Mouse (Mus musculus) 416B (cell line): Measurements from ENCODE around the gene Xrcc3.

Experiments used
- DNase-seq: peaks from one replicate; pipeline ENCODE4 v3.0.0; 2011; ENCODE audit warnings: low read depth

Xrcc3 gene

GRCm38 (mm10) chr12:111774156-111774555, 39.5 kb downstream of the Xrcc3 start:
- DNase-seq: no peak

DNA sequence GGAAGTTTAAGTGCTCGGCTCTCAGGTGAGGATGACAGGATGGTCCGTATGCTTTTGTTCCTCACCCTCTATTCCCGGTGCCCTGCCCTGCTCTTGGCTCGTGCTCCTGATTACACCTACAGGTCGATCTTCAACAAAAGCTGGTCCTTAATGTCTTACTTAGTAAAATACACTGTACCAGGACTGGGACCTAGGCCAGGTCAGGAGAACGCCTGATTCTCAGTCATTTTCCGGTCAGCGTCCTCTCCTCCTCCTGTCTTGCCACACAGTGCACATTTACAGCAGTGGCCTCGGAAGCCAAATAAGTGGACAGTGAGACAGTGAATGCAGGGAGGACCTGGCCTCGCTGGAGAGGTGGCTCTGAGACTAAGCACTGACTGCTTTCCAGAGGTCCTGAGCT, 43.0 kb downstream of the Xrcc3 start:
- DNase-seq: no peak

DNA sequence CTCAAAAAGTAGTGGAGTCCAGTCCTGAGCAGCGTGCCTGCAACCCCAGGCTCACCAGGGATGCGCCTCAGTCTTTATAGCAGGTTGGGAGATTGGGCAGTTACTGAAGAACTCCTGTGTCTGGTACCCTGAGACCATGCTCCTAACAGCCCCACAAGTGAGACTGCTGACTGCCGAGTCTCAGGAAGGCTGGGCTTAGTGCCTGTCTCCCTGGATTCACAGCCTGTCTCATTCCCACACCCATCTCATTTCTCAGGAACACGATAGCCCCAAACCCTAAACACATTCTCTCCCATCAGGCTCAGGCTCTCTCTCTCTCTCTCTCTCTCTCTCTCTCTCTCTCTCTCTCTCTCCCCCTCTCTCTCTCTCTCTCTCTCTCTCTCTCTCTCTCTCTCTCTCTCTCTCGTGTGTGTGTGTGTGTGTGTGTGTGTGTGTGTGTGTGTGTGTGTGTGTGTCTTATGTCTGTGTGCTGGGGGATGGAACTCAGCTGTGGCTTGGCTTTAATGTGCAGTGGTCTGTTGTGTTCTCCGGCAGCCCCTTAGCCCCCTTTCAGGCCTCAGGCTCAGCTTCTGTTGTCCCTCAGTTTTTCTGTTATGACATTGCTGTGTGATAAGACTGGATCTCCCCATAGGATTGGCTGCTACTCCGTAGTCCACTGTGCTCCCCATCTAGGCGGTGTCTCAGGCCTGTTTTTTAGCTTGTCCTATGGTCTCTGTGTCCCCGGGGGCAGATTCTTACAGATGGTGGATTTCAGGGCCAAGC, 43.7 kb downstream of the Xrcc3 start:
- no peak for DNase-seq

DNA sequence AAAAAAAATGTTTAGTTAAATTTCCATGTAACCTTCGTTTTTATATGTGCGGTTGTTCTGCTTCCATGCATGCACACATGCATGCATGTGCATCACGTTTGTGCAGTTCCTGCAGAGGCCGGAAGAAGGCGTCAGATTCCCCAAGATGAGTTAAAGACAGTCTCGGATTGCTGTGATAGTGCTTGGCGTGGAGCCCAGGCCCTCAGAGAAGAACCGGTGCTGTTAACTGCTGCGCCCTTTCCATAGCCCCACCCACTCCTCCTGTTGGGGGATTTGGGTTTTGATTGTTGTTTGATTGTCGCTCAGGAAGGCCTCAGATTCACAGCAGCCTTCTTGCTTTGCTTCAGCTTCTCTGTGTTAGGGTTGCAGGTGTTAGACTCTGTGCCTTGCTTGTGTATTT, 44.4 kb downstream of the Xrcc3 start:
- DNase-seq: peak; percentile 88

- DNase-seq: no peak
These were observed 45.2 kb downstream of the Xrcc3 start for GRCm38 (mm10) chr12:111768322-111768928.

DNA sequence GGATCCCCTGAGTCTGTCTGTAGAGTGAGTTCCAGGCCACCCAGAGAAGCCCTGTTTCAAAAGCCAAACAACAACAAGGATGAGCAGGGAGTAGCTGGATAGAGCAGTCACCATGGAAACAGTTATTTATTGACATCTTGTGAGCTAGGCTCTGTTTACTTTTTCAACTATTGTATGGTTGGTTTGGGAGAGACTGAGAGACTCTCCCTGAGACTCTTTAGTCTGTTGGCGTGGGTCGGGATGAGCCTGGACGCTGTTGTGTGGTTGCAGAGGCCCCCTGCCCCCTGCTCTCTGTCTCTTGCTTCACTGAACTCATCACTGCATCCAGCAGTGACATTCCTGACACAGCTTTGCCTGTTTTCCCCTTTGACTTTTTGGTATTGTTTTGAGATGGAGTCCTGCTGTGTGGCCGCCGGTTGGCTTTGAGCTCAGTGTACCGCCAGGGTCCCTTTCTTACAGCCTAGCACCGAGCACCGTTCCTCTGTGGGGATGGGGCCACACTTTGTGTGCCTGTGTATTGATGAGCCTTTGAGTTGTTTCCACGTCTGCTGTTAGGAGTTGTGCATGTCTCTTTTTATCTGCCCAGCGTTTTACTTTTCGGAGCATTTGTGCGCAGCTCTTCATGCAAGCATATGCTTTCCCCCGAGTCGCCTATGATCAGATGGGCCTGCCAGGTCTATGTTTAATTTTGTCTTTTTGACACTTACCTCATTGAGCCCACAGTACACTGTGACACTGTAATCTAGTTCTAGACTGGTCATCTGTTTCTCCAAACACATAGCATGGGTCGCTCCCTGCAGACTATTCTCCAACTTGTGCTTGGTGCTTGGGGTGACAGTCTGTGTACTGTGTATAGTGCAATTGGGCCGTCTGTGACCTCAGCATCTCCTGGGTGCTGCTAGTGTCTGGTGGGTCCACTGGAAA, 47.1 kb downstream of the Xrcc3 start:
- no peak for DNase-seq

DNA sequence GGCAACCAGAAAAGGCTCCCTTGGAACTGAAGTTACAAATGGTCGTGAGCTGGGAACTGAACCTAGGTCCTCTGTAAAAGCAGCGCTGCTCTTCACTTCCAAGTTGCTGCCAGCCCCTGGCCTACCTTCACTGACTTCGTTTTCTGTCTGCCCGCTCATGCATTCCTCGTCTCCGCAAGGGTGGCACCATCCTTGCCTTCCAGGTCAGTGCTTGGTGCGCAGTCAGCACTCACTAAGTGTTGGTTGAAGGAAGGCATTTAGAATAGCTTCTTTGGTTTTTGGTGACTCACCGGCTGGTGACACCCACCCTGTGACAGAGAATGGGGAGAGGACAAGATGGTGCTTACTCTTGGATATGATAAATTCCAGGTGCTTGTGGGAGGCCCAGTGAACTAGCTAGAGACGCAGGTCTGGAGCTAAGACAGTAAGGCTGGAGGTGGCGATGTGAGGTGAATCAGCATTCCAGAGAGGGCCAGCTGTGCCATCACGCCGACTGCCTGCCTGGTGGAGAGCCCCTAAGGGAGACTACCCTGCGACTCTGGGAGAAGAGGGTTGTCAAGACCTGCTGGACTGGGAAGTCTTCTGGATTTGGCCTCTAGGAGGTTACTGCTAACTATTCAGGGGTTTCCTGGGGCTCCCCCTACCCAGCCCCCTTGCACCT, 50.9 kb downstream of the Xrcc3 start:
- DNase-seq: no peak

- peak; percentile 64 for DNase-seq
These were observed 53.3 kb downstream of the Xrcc3 start for GRCm38 (mm10) chr12:111760306-111760908.

DNA sequence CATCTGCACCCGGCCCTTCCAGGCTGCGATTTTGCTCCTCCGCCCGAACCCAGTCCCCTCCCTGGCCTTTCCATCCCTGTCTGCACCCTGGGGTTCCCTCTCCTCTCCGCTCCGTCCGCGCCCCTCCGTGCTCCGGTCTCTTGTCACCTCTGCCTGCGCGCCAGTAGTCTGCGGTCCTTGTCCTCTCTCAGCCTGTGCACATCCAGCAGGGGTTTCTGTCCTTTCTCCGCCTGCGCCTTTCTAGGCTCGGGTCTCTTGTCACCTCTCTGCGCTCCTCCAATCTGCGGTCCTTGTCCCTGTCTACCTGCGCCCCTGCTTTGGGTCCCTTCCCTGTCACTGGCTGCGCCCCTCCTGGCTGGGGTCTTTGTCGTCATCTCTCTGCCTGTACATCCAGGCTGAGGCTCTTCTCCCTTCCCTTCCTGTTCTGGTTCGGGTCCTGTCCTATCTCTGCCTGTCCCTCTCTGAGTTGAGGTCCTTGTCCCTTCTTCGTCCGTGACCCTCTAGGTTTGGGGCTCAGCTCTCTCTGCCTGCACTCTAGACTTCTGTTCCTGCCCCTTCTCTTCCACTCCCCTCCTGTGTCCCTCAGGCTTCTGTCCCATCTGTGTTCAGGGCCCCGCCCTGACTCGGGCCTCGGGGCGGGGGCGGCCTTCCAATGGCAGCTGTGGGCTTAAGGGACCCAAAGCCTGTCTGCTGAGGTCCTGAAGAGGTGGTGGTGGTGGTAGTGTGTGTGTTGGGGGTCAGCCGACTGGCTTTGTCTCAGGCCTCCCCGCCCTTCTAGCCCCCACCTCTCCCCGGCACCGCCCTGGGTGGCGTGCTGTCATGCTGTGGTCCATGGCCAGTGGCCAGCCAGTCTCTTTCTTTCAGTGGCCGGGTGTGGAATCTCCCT, 54.3 kb downstream of the Xrcc3 start:
- peak; percentile 42 for DNase-seq

- peak; percentile 67 for DNase-seq
These were observed 55.1 kb downstream of the Xrcc3 start, which contains the start of gene Klc1 for GRCm38 (mm10) chr12:111758381-111759175. Gene Klc1 (plus strand): TSS chr12:111758849.

DNA sequence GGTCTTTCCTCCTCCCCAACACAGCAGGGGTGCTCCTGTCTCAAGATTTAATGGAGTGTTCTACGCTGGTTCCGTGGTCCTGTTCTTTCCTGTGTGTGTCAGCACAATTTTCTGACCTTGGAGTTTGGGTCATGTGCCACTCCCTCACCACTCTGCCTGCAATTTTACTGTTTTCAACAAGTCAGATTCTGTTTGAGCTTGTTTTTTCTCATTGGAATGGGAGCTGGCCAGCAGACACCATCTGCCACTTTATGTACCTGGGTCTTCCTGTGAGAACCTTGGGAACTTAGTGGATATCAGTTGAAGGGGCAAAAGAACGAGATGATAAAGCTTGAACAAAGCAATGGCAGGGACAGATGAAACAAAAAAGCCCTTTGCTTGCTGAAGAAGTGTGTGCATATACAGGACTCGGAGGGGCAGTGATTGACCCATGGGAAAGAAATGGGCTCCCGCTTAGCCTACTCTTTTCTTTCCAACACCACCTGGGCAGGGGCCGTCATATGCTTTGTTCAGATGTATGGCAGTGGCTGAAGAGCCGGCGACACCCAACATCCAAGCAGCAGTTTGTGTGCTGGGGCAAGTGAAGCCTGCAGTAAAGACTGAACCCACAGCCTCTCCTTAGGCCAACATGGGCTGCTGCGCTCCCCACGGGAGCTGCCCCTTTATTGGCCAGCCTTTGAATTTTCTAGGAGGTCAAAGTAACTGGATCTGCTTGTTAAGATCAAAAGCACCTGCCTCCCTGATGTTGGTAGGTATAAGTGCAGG, 55.9 kb downstream of the Xrcc3 start:
- DNase-seq: no peak

GRCm38 (mm10) chr12:111756698-111757082, 57.0 kb downstream of the Xrcc3 start:
- no peak for DNase-seq

- no peak for DNase-seq
These were observed 57.5 kb downstream of the Xrcc3 start for GRCm38 (mm10) chr12:111756082-111756697.

- no peak for DNase-seq
These were observed 58.4 kb downstream of the Xrcc3 start for GRCm38 (mm10) chr12:111755231-111755630.

- DNase-seq: no peak
These were observed 59.0 kb downstream of the Xrcc3 start for GRCm38 (mm10) chr12:111754710-111755109.

- no peak for DNase-seq
These were observed 60.3 kb downstream of the Xrcc3 start for GRCm38 (mm10) chr12:111753347-111753746.
